Mouse (Mus musculus): ENCODE measurements around the gene Pik3c2a. TPM values are rescaled to one million over a fixed set of nuclear protein-coding genes. Genes with fewer than 3 reads are reported as not detected.

Gene Pik3c2a
- polyA plus RNA-seq, 1 experiment from 2014 or later: 29.3 TPM

DNA sequence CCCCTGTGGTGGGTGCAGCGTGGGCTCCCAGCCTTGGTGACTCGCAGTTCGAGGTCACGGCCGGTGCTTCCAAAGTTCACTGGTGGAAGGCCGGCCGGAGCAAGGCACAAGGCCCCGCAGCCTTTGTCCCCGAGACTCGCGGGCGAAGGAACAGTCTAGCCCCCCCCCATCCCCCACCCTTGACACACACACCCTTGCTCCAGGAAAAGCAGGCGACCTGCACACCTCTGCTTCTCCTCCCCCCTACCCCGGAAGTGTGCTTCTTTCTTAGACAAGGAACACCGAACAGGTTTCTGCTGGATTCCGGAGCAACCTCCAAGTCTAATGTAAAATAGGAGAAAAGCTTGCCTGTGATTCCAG lies 134.6 kb downstream of the Pik3c2a start:
- H3K36me3 ChIP-seq (ENCODE audit: control insufficient read depth, insufficient read depth, low read length): no peaks in the 10 kb centered on the region
- 5% methylated on average over 16 of the region's 16 CpGs for WGBS
- peak overlapping the region; percentile 94 for H3K27ac ChIP-seq (ENCODE audit: low read length)

GRCm38 (mm10) chr7:116307871-116308631 lies 135.2 kb downstream of the Pik3c2a start, which contains the start of gene Plekha7:
TSS of gene Plekha7 (minus strand) at chr7:116308376.
- ATAC-seq (ENCODE audit: insufficient read depth, low FRiP score): peak; percentile 88
- Histone ChIP-seq H3K9me3 (replicated peaks; ENCODE audit: control insufficient read depth, low read length) (no peaks in the 10 kb centered on the region), H3K9ac (ENCODE audit: low read length) (peak within 1 kb of the TSS; percentile 70), H3K4me1 (ENCODE audit: control insufficient read depth, insufficient read depth, low read length) (peaks cover 8% of the 10 kb centered on the region; the same call in 1 of the 2 replicates), H3K36me3 (ENCODE audit: control insufficient read depth, insufficient read depth, low read length) (no peaks in the 10 kb centered on the region), H3K27me3 (ENCODE audit: control insufficient read depth, insufficient read depth, low read length) (no peaks in the 10 kb centered on the region; the same call in 1 of the 2 replicates), H3K4me2 (ENCODE audit: low read depth, low read length) (peak within 1 kb of the TSS; percentile 77), H3K27ac (ENCODE audit: low read length) (peak within 1 kb of the TSS; percentile 94), H3K4me3 (replicated peaks; ENCODE audit: low read length) (peak within 1 kb of the TSS; percentile 58)
- WGBS: under 1% methylated on average over 65 of the region's 65 CpGs

More for the DNA sequence above, 134.6 kb downstream of the Pik3c2a start:
- Histone ChIP-seq H3K4me2 (ENCODE audit: low read depth, low read length) (peak overlapping the region; percentile 77), H3K27me3 (ENCODE audit: control insufficient read depth, insufficient read depth, low read length) (no peaks in the 10 kb centered on the region; the same call in 1 of the 2 replicates), H3K4me3 (replicated peaks; ENCODE audit: low read length) (peak overlapping the region; percentile 58), H3K9me3 (replicated peaks; ENCODE audit: control insufficient read depth, low read length) (no peaks in the 10 kb centered on the region), H3K9ac (ENCODE audit: low read length) (peak overlapping the region; percentile 70), H3K4me1 (ENCODE audit: control insufficient read depth, insufficient read depth, low read length) (peaks cover 8% of the 10 kb centered on the region; the same call in 1 of the 2 replicates)
- peak; percentile 77 for ATAC-seq (ENCODE audit: insufficient read depth, low FRiP score)

DNA sequence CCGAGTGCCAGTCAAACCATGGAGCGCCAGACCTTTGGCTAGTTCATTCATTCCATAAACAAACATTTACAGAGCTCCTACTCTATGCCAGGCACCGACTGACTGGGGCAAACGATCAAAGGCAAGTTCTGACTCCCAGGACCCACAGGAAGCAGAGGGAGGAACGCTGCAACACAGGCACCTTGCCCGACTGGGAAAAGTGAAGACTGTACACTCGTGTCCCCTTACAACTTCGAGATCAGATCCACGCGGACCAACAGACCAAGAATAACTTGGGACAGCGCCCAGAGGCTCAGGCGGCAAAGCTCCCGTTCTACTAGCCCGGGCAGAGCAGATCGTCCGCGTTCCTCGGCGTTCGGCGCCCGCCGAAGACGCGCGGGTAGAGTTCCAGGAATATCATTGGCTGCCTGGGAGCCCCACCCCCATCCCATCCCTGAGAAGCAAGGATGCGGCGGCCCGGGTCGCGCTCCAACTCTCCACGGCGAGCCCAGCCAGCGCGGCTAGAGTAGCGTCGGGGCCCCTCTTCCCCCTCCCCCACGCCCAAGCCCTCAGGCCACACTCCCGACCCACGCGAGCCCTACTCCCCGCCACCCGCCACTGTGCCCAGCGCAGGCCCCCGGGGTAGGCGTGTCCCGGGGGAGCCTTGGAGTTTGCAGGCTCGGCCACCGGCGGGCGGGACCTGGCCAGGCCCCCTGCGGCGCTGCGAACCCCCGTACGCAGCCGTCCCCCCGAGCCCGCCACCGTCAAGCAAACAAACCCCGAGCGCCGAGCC lies 136.0 kb downstream of the Pik3c2a start:
- peak overlapping the region; percentile 94 for H3K27ac ChIP-seq (ENCODE audit: low read length)
- H3K4me3 ChIP-seq (replicated peaks; ENCODE audit: low read length): peak overlapping the region; percentile 58
- under 1% methylated on average over 62 of the region's 63 CpGs for WGBS
- peak; percentile 74 for ATAC-seq (ENCODE audit: insufficient read depth, low FRiP score)
- H3K27me3 ChIP-seq (ENCODE audit: control insufficient read depth, insufficient read depth, low read length): no peaks in the 10 kb centered on the region; the same call in 1 of the 2 replicates
- H3K4me2 ChIP-seq (ENCODE audit: low read depth, low read length): peak overlapping the region; percentile 77
- no peaks in the 10 kb centered on the region for H3K36me3 ChIP-seq (ENCODE audit: control insufficient read depth, insufficient read depth, low read length)
- H3K9me3 ChIP-seq (replicated peaks; ENCODE audit: control insufficient read depth, low read length): no peaks in the 10 kb centered on the region
- H3K4me1 ChIP-seq (ENCODE audit: control insufficient read depth, insufficient read depth, low read length): peaks cover 8% of the 10 kb centered on the region; the same call in 1 of the 2 replicates
- peak overlapping the region; percentile 70 for H3K9ac ChIP-seq (ENCODE audit: low read length)

- Histone ChIP-seq H3K9ac (ENCODE audit: low read length) (peak overlapping the region; percentile 70), H3K4me3 (replicated peaks; ENCODE audit: low read length) (peak overlapping the region; percentile 58)
- WGBS: 14% methylated on average over 5 of the region's 5 CpGs
Measured at GRCm38 (mm10) chr7:116306601-116307000, 136.6 kb downstream of the Pik3c2a start.

GRCm38 (mm10) chr7:116301661-116302311 lies 141.5 kb downstream of the Pik3c2a start:
- Histone ChIP-seq H3K27ac (ENCODE audit: low read length) (no peak overlapping the region), H3K4me3 (replicated peaks; ENCODE audit: low read length) (no peak overlapping the region), H3K4me2 (ENCODE audit: low read depth, low read length) (no peak overlapping the region), H3K36me3 (ENCODE audit: control insufficient read depth, insufficient read depth, low read length) (no peaks in the 10 kb centered on the region), H3K9me3 (replicated peaks; ENCODE audit: control insufficient read depth, low read length) (no peaks in the 10 kb centered on the region), H3K27me3 (ENCODE audit: control insufficient read depth, insufficient read depth, low read length) (no peaks in the 10 kb centered on the region; the same call in 1 of the 2 replicates), H3K4me1 (ENCODE audit: control insufficient read depth, insufficient read depth, low read length) (peaks cover 7% of the 10 kb centered on the region; the same call in 1 of the 2 replicates), H3K9ac (ENCODE audit: low read length) (no peak overlapping the region)
- 82% methylated on average over 5 of the region's 5 CpGs for WGBS
- ATAC-seq (ENCODE audit: insufficient read depth, low FRiP score): peak; percentile 37; the same call in 1 of the 2 replicates

More at GRCm38 (mm10) chr7:116306601-116307000, 136.6 kb downstream of the Pik3c2a start:
- Histone ChIP-seq H3K36me3 (ENCODE audit: control insufficient read depth, insufficient read depth, low read length) (no peaks in the 10 kb centered on the region), H3K4me2 (ENCODE audit: low read depth, low read length) (peak overlapping the region; percentile 77), H3K27me3 (ENCODE audit: control insufficient read depth, insufficient read depth, low read length) (no peaks in the 10 kb centered on the region; the same call in 1 of the 2 replicates), H3K9me3 (replicated peaks; ENCODE audit: control insufficient read depth, low read length) (no peaks in the 10 kb centered on the region), H3K27ac (ENCODE audit: low read length) (no peak overlapping the region), H3K4me1 (ENCODE audit: control insufficient read depth, insufficient read depth, low read length) (peaks cover 8% of the 10 kb centered on the region; the same call in 1 of the 2 replicates)
- ATAC-seq (ENCODE audit: insufficient read depth, low FRiP score): no peak

DNA sequence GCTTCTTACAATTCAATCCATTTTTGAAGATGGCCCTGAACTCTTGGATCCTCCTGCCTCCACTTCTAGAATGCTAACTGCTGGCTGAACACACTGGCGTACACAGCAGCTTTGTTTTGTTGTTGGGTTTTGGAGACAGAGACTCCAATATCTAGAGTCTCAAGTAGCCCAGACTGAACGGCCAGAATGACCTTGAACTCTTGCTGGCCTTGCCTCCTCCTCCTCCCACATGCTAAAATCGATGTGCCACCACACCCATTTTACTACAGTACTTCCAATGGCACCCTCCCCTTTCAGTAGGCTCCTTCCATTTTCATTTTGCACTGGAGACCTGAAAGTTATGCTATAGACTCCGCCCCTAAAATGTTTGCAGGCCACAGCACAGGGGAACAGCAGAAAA lies 142.1 kb downstream of the Pik3c2a start:
- no peaks in the 10 kb centered on the region for H3K9me3 ChIP-seq (replicated peaks; ENCODE audit: control insufficient read depth, low read length)
- H3K4me1 ChIP-seq (ENCODE audit: control insufficient read depth, insufficient read depth, low read length): 0 out of 2 replicates have a peak, but pooled peaks cover 5% of the 10 kb centered on the region
- no peaks in the 10 kb centered on the region for H3K36me3 ChIP-seq (ENCODE audit: control insufficient read depth, insufficient read depth, low read length)
- H3K4me2 ChIP-seq (ENCODE audit: low read depth, low read length): no peak overlapping the region
- no peaks in the 10 kb centered on the region for H3K27me3 ChIP-seq (ENCODE audit: control insufficient read depth, insufficient read depth, low read length)
- 75% methylated on average over 4 of the region's 4 CpGs for WGBS
- ATAC-seq (ENCODE audit: insufficient read depth, low FRiP score): no peak
- H3K27ac ChIP-seq (ENCODE audit: low read length): no peak overlapping the region
- H3K4me3 ChIP-seq (replicated peaks; ENCODE audit: low read length): no peak overlapping the region
- H3K9ac ChIP-seq (ENCODE audit: low read length): no peak overlapping the region

DNA sequence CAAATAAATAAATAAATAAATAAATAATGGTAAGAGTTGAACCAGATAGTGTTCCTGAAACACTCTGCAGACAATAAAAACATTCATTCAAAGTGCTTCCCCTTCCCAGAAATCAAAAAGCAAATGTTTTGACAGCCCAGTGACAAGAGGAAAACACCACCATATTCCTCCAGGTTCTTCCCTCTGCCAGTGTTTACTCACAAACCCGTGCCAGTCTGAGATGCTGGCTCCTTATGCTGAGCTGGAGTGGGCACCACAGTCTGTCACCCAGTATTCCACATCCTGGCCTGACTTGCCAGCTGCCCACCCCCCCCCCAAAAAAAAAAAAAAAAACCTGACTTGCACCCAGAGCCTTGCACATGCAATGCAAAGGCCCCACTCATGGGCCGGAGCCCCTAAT lies 144.4 kb downstream of the Pik3c2a start:
- no peak overlapping the region for H3K9ac ChIP-seq (ENCODE audit: low read length)
- H3K27ac ChIP-seq (ENCODE audit: low read length): no peak overlapping the region
- H3K27me3 ChIP-seq (ENCODE audit: control insufficient read depth, insufficient read depth, low read length): no peaks in the 10 kb centered on the region
- 85% methylated on average over 2 of the region's 2 CpGs for WGBS
- ATAC-seq (ENCODE audit: insufficient read depth, low FRiP score): no peak
- H3K36me3 ChIP-seq (ENCODE audit: control insufficient read depth, insufficient read depth, low read length): no peaks in the 10 kb centered on the region
- no peaks in the 10 kb centered on the region for H3K9me3 ChIP-seq (replicated peaks; ENCODE audit: control insufficient read depth, low read length)
- no peak overlapping the region for H3K4me3 ChIP-seq (replicated peaks; ENCODE audit: low read length)
- H3K4me2 ChIP-seq (ENCODE audit: low read depth, low read length): no peak overlapping the region
- 0 out of 2 replicates have a peak, but pooled peaks cover 5% of the 10 kb centered on the region for H3K4me1 ChIP-seq (ENCODE audit: control insufficient read depth, insufficient read depth, low read length)

DNA sequence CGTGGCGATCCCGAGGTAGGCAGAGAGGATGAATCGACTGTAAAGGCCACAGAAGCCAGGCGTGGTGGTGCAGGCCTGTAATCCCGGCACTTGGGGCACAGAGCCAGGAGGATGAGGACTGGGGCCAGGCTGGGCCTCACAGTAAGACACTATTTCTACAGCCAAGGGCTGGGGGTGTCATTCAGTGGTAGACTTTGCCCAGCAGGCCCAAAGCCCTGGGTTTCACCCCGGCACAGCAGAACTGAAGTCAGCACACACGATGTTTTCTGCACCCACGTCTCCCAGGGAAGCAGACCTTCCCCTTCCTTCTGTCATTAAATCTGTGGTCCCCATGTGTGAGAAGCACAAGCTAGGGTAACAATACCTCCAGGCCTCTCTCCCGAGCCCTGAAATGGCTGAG lies 144.9 kb downstream of the Pik3c2a start:
- Histone ChIP-seq H3K4me1 (ENCODE audit: control insufficient read depth, insufficient read depth, low read length) (0 out of 2 replicates have a peak, but pooled peaks cover 5% of the 10 kb centered on the region), H3K36me3 (ENCODE audit: control insufficient read depth, insufficient read depth, low read length) (no peaks in the 10 kb centered on the region), H3K27me3 (ENCODE audit: control insufficient read depth, insufficient read depth, low read length) (no peaks in the 10 kb centered on the region), H3K9ac (ENCODE audit: low read length) (no peak overlapping the region), H3K4me3 (replicated peaks; ENCODE audit: low read length) (no peak overlapping the region), H3K27ac (ENCODE audit: low read length) (no peak overlapping the region), H3K4me2 (ENCODE audit: low read depth, low read length) (no peak overlapping the region), H3K9me3 (replicated peaks; ENCODE audit: control insufficient read depth, low read length) (no peaks in the 10 kb centered on the region)
- WGBS: 72% methylated on average over 10 of the region's 10 CpGs
- ATAC-seq (ENCODE audit: insufficient read depth, low FRiP score): no peak

All from stomach, embryonic 16.5 days (tissue).